ENCODE assay signal across 19 mouse cellular contexts in the genomic region with DNA sequence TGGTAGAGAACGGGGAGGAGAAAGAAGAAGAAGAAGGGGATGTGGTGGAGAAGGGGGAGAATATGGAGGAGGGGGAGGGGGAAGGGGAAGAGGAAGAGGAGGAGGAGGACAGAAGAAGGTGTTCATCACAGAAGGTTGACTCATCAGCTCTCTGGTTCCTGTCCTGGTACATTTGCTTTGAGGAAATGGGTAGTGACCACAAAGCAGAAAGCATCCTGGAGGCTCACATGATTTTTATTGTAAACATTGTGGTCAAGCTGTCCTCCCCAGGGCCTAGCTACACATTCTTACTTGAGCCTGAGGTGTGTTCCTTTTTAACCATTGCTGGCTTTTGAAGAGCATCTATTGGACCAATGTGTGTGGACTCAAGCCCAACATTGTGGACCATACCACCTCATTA.
DNase-seq lines count a peak whose midpoint lies in the region; ATAC-seq lines count a peak whose summit lies in the region.
"Had no signal": no experiment of that assay in that cellular context is flagged by ENCODE, and none has a peak within 500 bp of the region (broad histone marks: within the 10 kb centered on the region; RNA-seq: fewer than 3 reads in every experiment).

No protein-coding gene starts in this region.

- peak; percentile 89 for ATAC-seq in common myeloid progenitor, adult 5-6 weeks (replicated peaks; ENCODE audit: low read depth, poor library complexity, severe bottlenecking)
- ATAC-seq in megakaryocyte progenitor cell, adult 5-6 weeks (replicated peaks; ENCODE audit: poor library complexity), result peak; percentile 93
- ATAC-seq in CD4-positive, CD25-positive, alpha-beta regulatory T cell, adult 4 months, result no peak
- ATAC-seq: forebrain, embryonic 16.5 days; inflammation-experienced regulatory T-cells, adult 6 months; Patski had no signal

- DNase-seq in layer of hippocampus, adult 9-11 months, result peak; percentile 11
- no peak for DNase-seq in layer of hippocampus, adult 9-10 months (ENCODE audit: low spot score)
- no peak for DNase-seq in cerebellum, postnatal 25 days
- DNase-seq: adrenal gland, postnatal 25 days; cerebellum, adult 2 months; cerebellum, postnatal 36 days; embryo, embryonic 11 days; heart, postnatal 4 days; kidney, adult 11 months; kidney, postnatal 36 days; lung, embryonic 14.5 days; lung, postnatal 14 days; right cerebral cortex, postnatal 4 days had no signal
